Mouse (Mus musculus): Measurements from ENCODE around the gene Gm8906. TPM values are rescaled to one million over a fixed set of nuclear protein-coding genes. Genes with fewer than 3 reads are reported as not detected.
"Not testable (repeated sequence)": the region's sequence is repeated elsewhere in the genome, so short reads cannot be mapped to it uniquely, and the experiment has no call there.

The Gm8906 gene
- not detected in 2 replicates for polyA plus RNA-seq (2015; fragmentation: Nextera tagmentation; extraction: Ambion mirVana)

DNA sequence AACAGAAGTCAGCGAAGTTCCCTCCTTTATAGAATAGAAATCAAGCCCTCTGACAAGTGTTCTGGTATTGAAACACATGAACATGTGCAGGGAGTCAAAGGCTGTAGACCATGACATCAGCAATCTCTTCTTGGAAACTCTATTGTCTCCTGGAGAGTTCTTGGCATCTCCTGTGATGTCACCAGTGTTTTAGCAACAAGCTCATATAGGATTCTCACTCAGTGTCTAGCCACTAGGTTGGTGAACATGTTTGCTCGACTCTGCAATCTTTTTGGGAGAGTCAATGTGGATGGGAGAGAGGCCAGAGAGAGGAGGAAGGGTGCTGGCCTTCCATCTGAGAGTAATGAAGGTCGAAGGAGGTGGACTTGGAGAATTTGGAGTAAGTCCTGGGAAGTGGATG lies at the start of gene Gm8906:
Gene Gm8906, plus strand, starts transcription at position 301 of the 400 bp plus-strand sequence.
- H3K4me1 ChIP-seq (replicated peaks); H3K36me3 ChIP-seq; H3K4me2 ChIP-seq; H3K27me3 ChIP-seq; H3K9me3 ChIP-seq; H3K4me3 ChIP-seq; H3K27ac ChIP-seq (replicated peaks); ATAC-seq (ENCODE audit: low FRiP score, low read depth); H3K9ac ChIP-seq: not testable (repeated sequence)
- WGBS, result 58% methylated on average over 2 of the region's 3 CpGs

Other genes with a start within 250 kb of the Gm8906 start
- not detected in 2 replicates for gene Gm8890, start 246.7 kb upstream of the Gm8906 start, polyA plus RNA-seq (2015; fragmentation: Nextera tagmentation; extraction: Ambion mirVana)
- not detected in 2 replicates for gene Speer1, start 161.2 kb upstream of the Gm8906 start, polyA plus RNA-seq (2015; fragmentation: Nextera tagmentation; extraction: Ambion mirVana)
- not detected in 2 replicates for gene Gm8897, start 86.3 kb upstream of the Gm8906 start, polyA plus RNA-seq (2015; fragmentation: Nextera tagmentation; extraction: Ambion mirVana)
- not detected in 2 replicates for gene Gm6460, start 92.2 kb downstream of the Gm8906 start, polyA plus RNA-seq (2015; fragmentation: Nextera tagmentation; extraction: Ambion mirVana)
- gene Gm8922, start 179.3 kb downstream of the Gm8906 start, polyA plus RNA-seq (2015; fragmentation: Nextera tagmentation; extraction: Ambion mirVana), result not detected in 2 replicates

Data from hindbrain, embryonic 15.5 days (tissue).